8 mouse cellular contexts compared by ENCODE assay signal in the genomic region with DNA sequence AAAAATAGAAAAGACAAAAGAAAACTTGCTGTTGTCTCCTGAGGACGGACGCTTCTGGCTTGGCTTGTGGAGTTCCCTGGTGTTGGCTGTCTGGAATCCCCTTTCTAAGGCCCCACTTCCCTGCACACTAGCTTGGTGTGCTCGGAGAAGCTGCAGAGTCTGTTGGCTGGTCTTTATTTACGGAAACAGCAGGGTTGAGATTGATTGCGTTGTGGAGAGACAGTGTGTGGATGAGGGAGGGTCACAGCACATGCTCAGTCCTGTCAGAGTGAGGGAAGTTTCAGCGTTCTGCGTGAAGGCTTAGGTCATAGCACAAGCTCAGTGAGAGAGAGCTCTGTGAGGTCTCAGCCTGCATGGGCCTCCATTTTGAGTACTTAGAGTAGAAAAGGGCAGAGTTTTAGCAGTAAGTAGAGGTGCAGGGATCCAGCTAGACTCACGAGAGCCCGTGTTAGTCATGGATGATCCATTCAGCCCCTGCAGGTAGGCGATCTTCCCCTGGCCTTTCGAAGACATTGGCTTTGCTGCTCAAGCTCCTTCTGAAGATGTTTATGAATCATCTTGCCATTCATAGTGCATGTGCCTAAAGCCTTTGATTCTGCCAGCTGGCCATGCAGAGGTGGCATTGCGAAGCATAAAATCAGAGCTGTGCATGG.
A peak's percentile ranks its signal among the peaks of the same experiment; 100 is the strongest.
DNase-seq lines count a peak whose midpoint lies in the region; ATAC-seq lines count a peak whose summit lies in the region.

No protein-coding gene starts in this region.

- no peak overlapping the region for H3K27ac ChIP-seq in embryonic facial prominence, embryonic 11.5 days (replicated peaks; ENCODE audit: low read depth, low read length)

- H3K27me3 ChIP-seq in embryonic facial prominence, embryonic 11.5 days (ENCODE audit: control insufficient read depth, insufficient read depth, low read length) = no peaks in the 10 kb centered on the region

- H3K9me3 ChIP-seq in embryonic facial prominence, embryonic 11.5 days (replicated peaks; ENCODE audit: control insufficient read depth, low read length) = no peaks in the 10 kb centered on the region

- H3K4me3 ChIP-seq in embryonic facial prominence, embryonic 11.5 days (ENCODE audit: low read depth, low read length) = peak overlapping the region; percentile 9; the same call in 1 of the 2 replicates

- intact Hi-C loops in left cerebral cortex, postnatal 36 days (cut with DNase I) = no loop called here

- H3K4me2 ChIP-seq in embryonic facial prominence, embryonic 11.5 days (ENCODE audit: low read depth, low read length) = peak overlapping the region; percentile 14; the same call in 1 of the 2 replicates

- H3K36me3 ChIP-seq in embryonic facial prominence, embryonic 11.5 days (replicated peaks; ENCODE audit: control insufficient read depth, insufficient read depth, low read depth, low read length) = no peaks in the 10 kb centered on the region

- peak; percentile 53 for DNase-seq in adrenal gland, postnatal 25 days
- DNase-seq in embryonic facial prominence, embryonic 11.5 days (ENCODE audit: low spot score) = peak; percentile 88
- peak; percentile 91 for DNase-seq in heart, adult 8-10 months (ENCODE audit: low spot score)
- peak; percentile 81 for DNase-seq in kidney, adult 18-20 months
- DNase-seq in left cerebral cortex, postnatal 36 days (ENCODE audit: low spot score in 2 of 2) = peak; percentile 75 to 79
- DNase-seq in right cerebral cortex, postnatal 14 days = peak; percentile 46
- DNase-seq in urinary bladder, postnatal 4 days (ENCODE audit: low spot score in 2 of 2) = peak; percentile 62 to 63

- H3K9ac ChIP-seq in embryonic facial prominence, embryonic 11.5 days (replicated peaks; ENCODE audit: low read length) = peak overlapping the region; percentile 23; the same call in 1 of the 2 replicates

- ATAC-seq in embryonic facial prominence, embryonic 11.5 days (replicated peaks; ENCODE audit: insufficient number of reproducible peaks, low FRiP score, low TSS enrichment, low read depth) = peak; percentile 92
- peak; percentile 53 for ATAC-seq in megakaryocyte-erythroid progenitor cell, adult 5-6 weeks (replicated peaks; ENCODE audit: low FRiP score, low TSS enrichment, poor library complexity, severe bottlenecking)

- WGBS in embryonic facial prominence, embryonic 11.5 days = 36% methylated on average over 12 of the region's 12 CpGs

- peaks cover 2% of the 10 kb centered on the region; the same call in 1 of the 2 replicates for H3K4me1 ChIP-seq in embryonic facial prominence, embryonic 11.5 days (ENCODE audit: control insufficient read depth, insufficient read depth, low read length)
